In genomic region chr17:81032957-81033356, GRCm38 (mm10) we compare ENCODE assay signal across 20 mouse cellular contexts. TPM values are rescaled to one million over a fixed set of nuclear protein-coding genes. Genes with fewer than 3 reads are reported as not detected.
DNase-seq lines count a peak whose midpoint lies in the region; ATAC-seq and TF ChIP-seq lines count a peak whose summit lies in the region.
"Had no signal": no experiment of that assay in that cellular context is flagged by ENCODE, and none has a peak within 500 bp of the region (broad histone marks: within the 10 kb centered on the region; RNA-seq: fewer than 3 reads in every experiment).

No protein-coding gene starts in this region.

- no peak overlapping the region for H3K9ac ChIP-seq in liver, embryonic 13.5 days
- no peak overlapping the region for H3K9ac ChIP-seq in hindbrain, embryonic 13.5 days
- H3K9ac ChIP-seq in hindbrain, embryonic 12.5 days: no peak overlapping the region
- H3K9ac ChIP-seq: embryonic facial prominence, embryonic 15.5 days; hindbrain, embryonic 15.5 days had no signal

- TF ChIP-seq CTCF in G1E (IDR thresholded peaks at IDR 0.05; ENCODE audit: low read depth, low read length): no peak

- DNase-seq in G1E (ENCODE audit: low spot score): no peak
- DNase-seq in fat pad, adult 2 months (ENCODE audit: extremely low read depth, low read depth, low spot score): peak; percentile 14
- peak; percentile 9 for DNase-seq in liver, embryonic 13.5 days
- no peak for DNase-seq in frontal cortex, postnatal 25 days (ENCODE audit: low spot score in 2 of 2)
- DNase-seq in left cerebral cortex, adult 11 months (ENCODE audit: low spot score): no peak
- DNase-seq: adrenal gland, postnatal 10 days; cerebellum, adult 11 months; cerebellum, adult 8-10 months; cerebellum, postnatal 14 days; embryo, embryonic 11 days; gastrocnemius, postnatal 25 days; heart, adult 11 months; heart, postnatal 14 days had no signal

- WGBS in liver, embryonic 13.5 days (ENCODE audit: insufficient replicate concordance): 34% methylated on average over 2 of the region's 2 CpGs
- 75% methylated on average over 2 of the region's 2 CpGs for WGBS in hindbrain, embryonic 13.5 days
- WGBS in hindbrain, embryonic 12.5 days: 86% methylated on average over 2 of the region's 2 CpGs

- H3K36me3 ChIP-seq in G1E (replicated peaks): peaks cover 71% of the 10 kb centered on the region
- H3K36me3 ChIP-seq in liver, embryonic 13.5 days: peaks cover 59% of the 10 kb centered on the region
- H3K36me3 ChIP-seq in hindbrain, embryonic 13.5 days: peaks cover 38% of the 10 kb centered on the region
- H3K36me3 ChIP-seq in hindbrain, embryonic 12.5 days: peaks cover 31% of the 10 kb centered on the region

- H3K4me1 ChIP-seq in G1E (ENCODE audit: insufficient read depth, low read depth, low read length): peaks cover 36% of the 10 kb centered on the region
- peaks cover 27% of the 10 kb centered on the region for H3K4me1 ChIP-seq in liver, embryonic 13.5 days (replicated peaks)
- no peaks in the 10 kb centered on the region for H3K4me1 ChIP-seq in hindbrain, embryonic 13.5 days (replicated peaks)
- H3K4me1 ChIP-seq in hindbrain, embryonic 12.5 days: no peaks in the 10 kb centered on the region
- H3K4me1 ChIP-seq: embryonic facial prominence, embryonic 15.5 days; hindbrain, embryonic 15.5 days had no signal

- peak overlapping the region; percentile 80 for H3K27ac ChIP-seq in liver, embryonic 13.5 days
- H3K27ac ChIP-seq in hindbrain, embryonic 13.5 days: no peak overlapping the region
- no peak overlapping the region for H3K27ac ChIP-seq in hindbrain, embryonic 12.5 days
- H3K27ac ChIP-seq: embryonic facial prominence, embryonic 15.5 days; hindbrain, embryonic 15.5 days had no signal

- H3K27me3 ChIP-seq in G1E (ENCODE audit: insufficient read depth, low read length): no peaks in the 10 kb centered on the region
- no peaks in the 10 kb centered on the region for H3K27me3 ChIP-seq in liver, embryonic 13.5 days
- H3K27me3 ChIP-seq in hindbrain, embryonic 13.5 days: no peaks in the 10 kb centered on the region
- H3K27me3 ChIP-seq in hindbrain, embryonic 12.5 days: no peaks in the 10 kb centered on the region
- H3K27me3 ChIP-seq: embryonic facial prominence, embryonic 15.5 days; hindbrain, embryonic 15.5 days had no signal

- ATAC-seq in G1E (ENCODE audit: extremely low read depth, insufficient number of reproducible peaks, low FRiP score, poor library complexity, severe bottlenecking): peak; percentile 31
- no peak for ATAC-seq in liver, embryonic 13.5 days (ENCODE audit: low read depth)
- peak; percentile 30; the same call in 1 of the 2 replicates for ATAC-seq in megakaryocyte, adult 5-6 weeks (ENCODE audit: poor library complexity, severe bottlenecking)
- ATAC-seq in hindbrain, embryonic 13.5 days (ENCODE audit: low FRiP score): no peak
- ATAC-seq in hindbrain, embryonic 12.5 days (ENCODE audit: low FRiP score): no peak
- ATAC-seq: forebrain, embryonic 16.5 days had no signal

- peak overlapping the region; percentile 21; the same call in 1 of the 2 replicates for H3K4me2 ChIP-seq in liver, embryonic 13.5 days
- H3K4me2 ChIP-seq in hindbrain, embryonic 13.5 days: no peak overlapping the region
- no peak overlapping the region for H3K4me2 ChIP-seq in hindbrain, embryonic 12.5 days (replicated peaks)
- H3K4me2 ChIP-seq: embryonic facial prominence, embryonic 15.5 days; hindbrain, embryonic 15.5 days had no signal

- H3K9me3 ChIP-seq in G1E (replicated peaks): peaks cover 2% of the 10 kb centered on the region; the same call in 1 of the 2 replicates
- no peaks in the 10 kb centered on the region for H3K9me3 ChIP-seq in liver, embryonic 13.5 days (replicated peaks)
- no peaks in the 10 kb centered on the region for H3K9me3 ChIP-seq in hindbrain, embryonic 13.5 days
- no peaks in the 10 kb centered on the region for H3K9me3 ChIP-seq in hindbrain, embryonic 12.5 days (replicated peaks)
- H3K9me3 ChIP-seq: embryonic facial prominence, embryonic 15.5 days; hindbrain, embryonic 15.5 days had no signal

- no peak overlapping the region; the same call in 1 of the 2 replicates for H3K4me3 ChIP-seq in G1E (ENCODE audit: low read depth, low read length)
- no peak overlapping the region for H3K4me3 ChIP-seq in liver, embryonic 13.5 days (replicated peaks)
- H3K4me3 ChIP-seq in hindbrain, embryonic 13.5 days: no peak overlapping the region
- no peak overlapping the region for H3K4me3 ChIP-seq in hindbrain, embryonic 12.5 days
- H3K4me3 ChIP-seq: embryonic facial prominence, embryonic 15.5 days; erythroblast, embryonic 14.5 days; hindbrain, embryonic 15.5 days had no signal

RNA-seq across cellular contexts. Expression of gene Thumpd2, which starts 31.9 kb away (rescaled TPM):
- total RNA-seq in G1E (2014; fragmentation: Nextera tagmentation) (8.4 and 9.9 TPM in 2 replicates), G1E (2017) (13.7 and 15.7 TPM in 2 replicates)
- polyA plus RNA-seq in G1E (2012): 0.94 and 1.5 TPM in 2 replicates
- 7.8 and 10.5 TPM in 2 replicates for polyA plus RNA-seq in liver, embryonic 13.5 days (2015; fragmentation: Nextera tagmentation; extraction: Ambion mirVana)
- total RNA-seq in megakaryocyte, adult 5-6 weeks (2015): 2.1 and 2.7 TPM in 2 replicates
- 5.8 and 6.4 TPM in 2 replicates for total RNA-seq in megakaryocyte, adult 5-6 weeks (2017)
- 9.3 and 9.7 TPM in 2 replicates for polyA plus RNA-seq in hindbrain, embryonic 13.5 days (2015; fragmentation: Nextera tagmentation; extraction: Ambion mirVana)
- 12.9 and 13.3 TPM in 2 replicates for polyA plus RNA-seq in hindbrain, embryonic 12.5 days (2016; fragmentation: Nextera tagmentation; extraction: Ambion mirVana)
- polyA plus RNA-seq: erythroblast, embryonic 14.5 days had no signal

Comparison
In these comparisons a context has a peak if more than half of its experiments do, and no peak if none do; other contexts are left out.
1. ATAC-seq: peak in G1E (single experiment) and megakaryocyte, adult 5-6 weeks (single experiment); none in liver, embryonic 13.5 days (single experiment), hindbrain, embryonic 13.5 days (single experiment) and hindbrain, embryonic 12.5 days (single experiment).
2. DNase-seq: peak in fat pad, adult 2 months (single experiment) and liver, embryonic 13.5 days (single experiment); none in G1E (single experiment), frontal cortex, postnatal 25 days (0 of 2) and left cerebral cortex, adult 11 months (single experiment).